Mouse (Mus musculus) kidney, postnatal 0 days (tissue): ENCODE measurements at regions not wholly inside any gene's neighbourhood (a gene's known extent, or its start where the extent isn't known, plus 50 kb on each side); places are given as distances from the start of the nearest gene placed in this dataset.

Experiments used
- ATAC-seq: fragments of 200-750 bp; cut with Nextera tagmentation; replicated peaks from 2 replicates; pipeline ENCODE4 v1.8.0; 2017; ENCODE audit warnings: low read depth, moderate number of reproducible peaks, moderate TSS enrichment, moderate library complexity; ENCODE audit not compliant: low FRiP score
- DNase-seq: peaks from one replicate; pipeline ENCODE4 v3.0.0-alpha.2; 2016; ENCODE audit warnings: low spot score
- H3K27ac ChIP-seq: fragments of 300-500 bp; sonication (generic); 2 replicates; pipeline ENCODE4 v1.5.1; 2014; ENCODE audit warnings: mild to moderate bottlenecking
- H3K27me3 ChIP-seq: fragments of 300-500 bp; sonication (generic); 2 replicates; pipeline ENCODE4 v1.6.1; 2014; ENCODE audit warnings: low read length, mixed read lengths; ENCODE audit not compliant: insufficient read depth
- H3K36me3 ChIP-seq: fragments of 300-500 bp; sonication (generic); 2 replicates; pipeline ENCODE4 v1.6.1; 2014; ENCODE audit warnings: low read length, mixed read lengths; ENCODE audit not compliant: insufficient read depth
- H3K4me1 ChIP-seq: fragments of 300-500 bp; sonication (generic); replicated peaks from 2 replicates; pipeline ENCODE4 v1.6.1; 2014; ENCODE audit warnings: antibody characterized with exemption, low read length, mixed read lengths; ENCODE audit not compliant: insufficient read depth
- H3K4me2 ChIP-seq: fragments of 300-500 bp; sonication (generic); 2 replicates; pipeline ENCODE4 v1.6.1; 2014; ENCODE audit warnings: mild to moderate bottlenecking, low read length, moderate library complexity, mixed read lengths
- H3K4me3 ChIP-seq: fragments of 300-500 bp; sonication (generic); replicated peaks from 2 replicates; pipeline ENCODE4 v1.5.1; 2014; ENCODE audit warnings: low read depth, low read length
- H3K9ac ChIP-seq: fragments of 300-500 bp; sonication (generic); 2 replicates; pipeline ENCODE4 v1.6.1; 2014; ENCODE audit warnings: low read depth, low read length
- H3K9me3 ChIP-seq: fragments of 300-500 bp; sonication (generic); replicated peaks from 2 replicates; pipeline ENCODE4 v1.6.1; 2016; ENCODE audit warnings: low read length, inconsistent platforms, mixed read lengths
- CTCF ChIP-seq: IDR thresholded peaks from 2 replicates; pipeline ENCODE4 v1.5.1; 2016; ENCODE audit warnings: antibody characterized with exemption, low read depth, mild to moderate bottlenecking, moderate library complexity
- WGBS: fragments of 180-500 bp; shearing (Covaris S2); extraction: QIAGEN DNeasy Blood & Tissue Kit; methylation state at CpG from one replicate; pipeline ENCODE4 v1.1.7; 2014; 5-methylcytosine and 5-hydroxymethylcytosine counted together

DNA sequence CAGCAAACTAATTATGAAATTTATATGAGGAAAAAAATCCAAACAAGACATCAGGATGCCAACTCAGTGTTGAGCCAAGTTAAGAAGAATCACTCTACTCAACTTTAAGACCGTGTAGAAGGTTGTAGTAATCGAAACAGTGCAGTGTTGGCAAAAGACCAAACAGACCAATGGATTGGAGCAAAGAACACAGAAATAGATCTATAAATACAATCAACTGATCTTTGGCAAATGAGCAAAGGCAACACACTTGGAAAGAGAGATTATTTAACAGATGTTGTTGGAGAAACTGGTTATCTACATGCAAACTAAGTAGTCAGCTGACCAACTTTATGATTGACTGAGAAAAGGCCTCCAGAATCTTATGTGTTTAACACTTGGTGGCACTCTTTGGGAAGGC is 229.4 kb upstream of the Pik3r1 start:
- H3K4me3 ChIP-seq, result no peak overlapping the region
- 89% methylated on average over 2 of the region's 2 CpGs for WGBS

DNA sequence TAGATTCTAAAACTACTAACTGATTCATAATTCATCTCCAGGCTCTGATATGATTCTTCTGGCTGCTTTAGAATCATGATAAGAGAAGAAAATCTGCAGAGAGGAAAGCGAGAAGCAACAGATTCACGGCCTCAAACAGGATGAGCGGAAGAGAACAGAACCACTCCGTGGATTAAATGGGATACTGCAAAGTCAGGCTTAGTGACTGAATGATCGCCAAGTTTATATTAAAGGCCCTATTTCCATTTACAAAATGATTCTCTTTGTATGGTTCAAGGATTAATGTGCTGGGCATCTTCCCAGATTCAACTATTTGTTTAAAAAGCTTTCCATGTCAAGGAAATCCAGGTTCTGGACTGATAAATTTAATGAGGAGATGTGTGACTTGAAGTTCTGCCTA is 238.5 kb upstream of the Pik3r1 start:
- WGBS, result 90% methylated on average over 5 of the region's 5 CpGs
- no peaks in the 10 kb centered on the region for H3K9me3 ChIP-seq
- no peak overlapping the region for H3K9ac ChIP-seq
- no peak overlapping the region for H3K27ac ChIP-seq
- H3K4me2 ChIP-seq, result no peak overlapping the region
- no peak for DNase-seq
- TF ChIP-seq CTCF, result no peak
- H3K4me1 ChIP-seq, result no peaks in the 10 kb centered on the region
- no peaks in the 10 kb centered on the region for H3K27me3 ChIP-seq
- no peak overlapping the region for H3K4me3 ChIP-seq
- no peaks in the 10 kb centered on the region for H3K36me3 ChIP-seq
- no peak for ATAC-seq

More for the DNA sequence above, 229.4 kb upstream of the Pik3r1 start:
- ATAC-seq (no peak), DNase-seq (no peak)
- no peaks in the 10 kb centered on the region for H3K4me1 ChIP-seq
- H3K27me3 ChIP-seq, result no peaks in the 10 kb centered on the region
- H3K36me3 ChIP-seq, result no peaks in the 10 kb centered on the region
- H3K4me2 ChIP-seq, result no peak overlapping the region
- H3K27ac ChIP-seq, result no peak overlapping the region
- H3K9me3 ChIP-seq, result no peaks in the 10 kb centered on the region
- TF ChIP-seq CTCF, result no peak
- no peak overlapping the region for H3K9ac ChIP-seq

- H3K27me3 ChIP-seq, result no peaks in the 10 kb centered on the region
- H3K4me2 ChIP-seq, result no peak overlapping the region
- H3K27ac ChIP-seq, result no peak overlapping the region
- no peak for TF ChIP-seq CTCF
- ATAC-seq (no peak), DNase-seq (no peak)
- H3K9ac ChIP-seq, result no peak overlapping the region
- no peaks in the 10 kb centered on the region for H3K9me3 ChIP-seq
- WGBS, result 79% methylated on average over 2 of the region's 2 CpGs
- H3K4me3 ChIP-seq, result no peak overlapping the region
- H3K4me1 ChIP-seq, result no peaks in the 10 kb centered on the region
- H3K36me3 ChIP-seq, result no peaks in the 10 kb centered on the region
Measured at GRCm38 (mm10) chr13:102011965-102012364, 243.9 kb upstream of the Pik3r1 start.

DNA sequence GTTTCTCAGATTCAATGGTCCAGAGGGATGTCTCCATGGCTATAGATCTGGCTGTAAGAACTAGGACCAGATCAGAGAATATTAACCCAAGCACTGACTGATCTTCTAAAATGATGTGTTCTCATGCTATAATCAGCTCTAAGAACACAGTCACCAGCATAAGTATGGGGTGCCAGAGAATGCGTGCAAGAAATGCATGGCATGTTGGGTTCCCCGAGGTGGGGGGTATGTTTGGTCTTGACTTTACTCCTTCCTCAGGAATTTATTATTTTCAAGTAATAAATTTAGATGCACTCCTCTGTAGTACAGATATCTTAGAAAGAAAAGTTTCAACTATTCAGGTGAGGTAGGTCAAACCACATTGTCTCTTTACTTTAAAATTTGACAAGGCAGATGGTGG is 246.5 kb upstream of the Pik3r1 start:
- DNase-seq, result no peak
- Histone ChIP-seq H3K9me3 (no peaks in the 10 kb centered on the region), H3K36me3 (no peaks in the 10 kb centered on the region), H3K9ac (no peak overlapping the region), H3K4me3 (no peak overlapping the region), H3K4me1 (no peaks in the 10 kb centered on the region), H3K27me3 (no peaks in the 10 kb centered on the region), H3K4me2 (no peak overlapping the region), H3K27ac (no peak overlapping the region)
- ATAC-seq, result no peak
- TF ChIP-seq CTCF, result no peak
- 77% methylated on average over 2 of the region's 2 CpGs for WGBS

DNA sequence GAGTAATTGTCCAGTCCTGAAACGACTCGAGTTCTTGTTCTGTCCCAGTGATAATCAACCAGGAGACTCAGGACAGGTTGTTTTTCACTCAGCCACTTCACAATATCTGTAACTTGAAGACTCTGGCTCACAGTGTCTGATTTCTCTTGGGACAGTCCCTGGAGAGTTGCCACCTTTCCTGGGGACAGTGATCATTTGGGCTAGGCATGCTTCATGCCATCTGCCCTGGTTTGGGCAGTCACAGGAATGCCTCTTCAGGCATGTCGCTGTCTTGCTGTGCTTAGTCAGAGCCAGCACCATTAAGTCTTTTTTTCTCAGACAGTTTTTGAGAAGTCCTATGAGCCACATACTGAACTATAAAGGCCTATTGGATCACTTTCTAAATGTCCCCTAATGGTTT is 246.9 kb upstream of the Pik3r1 start:
- Histone ChIP-seq H3K4me2 (no peak overlapping the region), H3K27ac (no peak overlapping the region), H3K9me3 (no peaks in the 10 kb centered on the region), H3K9ac (no peak overlapping the region), H3K27me3 (no peaks in the 10 kb centered on the region), H3K4me1 (no peaks in the 10 kb centered on the region), H3K36me3 (no peaks in the 10 kb centered on the region), H3K4me3 (no peak overlapping the region)
- TF ChIP-seq CTCF, result no peak
- WGBS, result 50% methylated on average over 3 of the region's 3 CpGs
- DNase-seq (no peak), ATAC-seq (no peak)

DNA sequence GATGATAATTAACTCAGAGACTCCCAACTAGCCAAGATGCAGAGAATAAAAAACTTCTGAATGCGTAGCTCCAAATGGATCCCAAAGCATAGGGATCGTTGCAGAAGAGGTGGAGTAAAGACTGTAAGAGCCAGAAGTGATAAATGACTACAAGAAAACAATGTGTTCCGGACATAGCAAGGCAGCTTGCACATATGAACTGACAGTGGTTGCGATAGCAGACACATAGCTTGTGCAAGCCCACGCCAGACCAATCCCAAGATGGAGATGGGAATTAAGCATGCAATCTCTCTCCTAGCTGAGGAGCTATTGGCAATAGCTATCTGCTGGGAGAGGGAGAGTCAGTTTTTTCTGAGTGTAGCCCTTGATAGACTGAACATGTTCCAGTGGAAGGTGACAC is 248.5 kb upstream of the Pik3r1 start:
- no peaks in the 10 kb centered on the region for H3K36me3 ChIP-seq
- H3K4me1 ChIP-seq, result no peaks in the 10 kb centered on the region
- H3K9me3 ChIP-seq, result no peaks in the 10 kb centered on the region
- DNase-seq, result no peak
- H3K27me3 ChIP-seq, result no peaks in the 10 kb centered on the region
- H3K4me2 ChIP-seq, result no peak overlapping the region
- H3K4me3 ChIP-seq, result no peak overlapping the region
- ATAC-seq, result no peak
- 85% methylated on average over 5 of the region's 5 CpGs for WGBS
- H3K9ac ChIP-seq, result no peak overlapping the region
- H3K27ac ChIP-seq, result no peak overlapping the region
- no peak for TF ChIP-seq CTCF

GRCm38 (mm10) chr13:102022273-102022672 is 254.3 kb upstream of the Pik3r1 start:
- ATAC-seq (no peak), DNase-seq (no peak)
- Histone ChIP-seq H3K4me3 (no peak overlapping the region), H3K4me1 (no peaks in the 10 kb centered on the region), H3K4me2 (no peak overlapping the region), H3K9ac (no peak overlapping the region), H3K27me3 (no peaks in the 10 kb centered on the region), H3K27ac (no peak overlapping the region), H3K36me3 (no peaks in the 10 kb centered on the region), H3K9me3 (no peaks in the 10 kb centered on the region)
- TF ChIP-seq CTCF, result no peak
- 69% methylated on average over 1 of the region's 1 CpGs for WGBS
